Mouse (Mus musculus) liver, adult 2 months (tissue): ENCODE measurements around the gene Lpp. TPM values are rescaled to one million over a fixed set of nuclear protein-coding genes. Genes with fewer than 3 reads are reported as not detected.
A peak's percentile ranks its signal among the peaks of the same experiment; 100 is the strongest.

ENCODE experiments used
- DNase-seq: peaks from one replicate; pipeline ENCODE4 v3.0.0-alpha.2; 2011; ENCODE audit warnings: low read depth, low spot score; ENCODE audit errors: extremely low read depth
- H3K27ac ChIP-seq: fragments of 200-500 bp; replicated peaks from 2 replicates; pipeline ENCODE4 v1.5.1; 2012; ENCODE audit warnings: low read depth, mild to moderate bottlenecking, control low read depth, inconsistent platforms, low read length; ENCODE audit not compliant: insufficient read depth
- H3K27me3 ChIP-seq: fragments of 200-500 bp; 2 replicates; pipeline ENCODE4 v1.6.1; 2012; ENCODE audit warnings: mild to moderate bottlenecking, moderate library complexity, low read length, inconsistent platforms; ENCODE audit not compliant: control insufficient read depth, insufficient read depth
- H3K36me3 ChIP-seq: fragments of 200-500 bp; 2 replicates; pipeline ENCODE4 v1.6.1; 2012; ENCODE audit warnings: low read length, inconsistent platforms; ENCODE audit not compliant: control insufficient read depth, insufficient read depth
- H3K4me1 ChIP-seq: fragments of 200-500 bp; 2 replicates; pipeline ENCODE4 v1.6.1; 2011; ENCODE audit warnings: low read length; ENCODE audit not compliant: control insufficient read depth, insufficient read depth
- H3K4me3 ChIP-seq: fragments of 200-500 bp; 2 replicates; pipeline ENCODE4 v1.5.1; 2011; ENCODE audit warnings: low read depth, mild to moderate bottlenecking, control low read depth, low read length, moderate library complexity; ENCODE audit not compliant: insufficient read depth
- H3K79me2 ChIP-seq: fragments of 200-500 bp; 2 replicates; pipeline ENCODE4 v1.6.1; 2012; ENCODE audit warnings: inconsistent platforms, mild to moderate bottlenecking, low read length, moderate library complexity; ENCODE audit not compliant: control insufficient read depth, insufficient read depth
- H3K9ac ChIP-seq: fragments of 200-500 bp; 2 replicates; pipeline ENCODE4 v1.6.1; 2012; ENCODE audit warnings: low read depth, mild to moderate bottlenecking, control low read depth, inconsistent platforms, low read length
- CTCF ChIP-seq: fragments of 200-500 bp; IDR thresholded peaks from 2 replicates; pipeline ENCODE4 v1.5.1; 2011; ENCODE audit warnings: low read depth, low read length, control low read depth
- POLR2A ChIP-seq: fragments of 200-500 bp; IDR thresholded peaks from 2 replicates; pipeline ENCODE4 v1.6.1; 2011; ENCODE audit warnings: low read length, control low read depth; ENCODE audit not compliant: insufficient read depth; ENCODE audit errors: extremely low read depth
- WGBS: fragments of 180-500 bp; shearing (Covaris S2); methylation state at CpG from one replicate; pipeline ENCODE4 v1.1.7; 2018; 5-methylcytosine and 5-hydroxymethylcytosine counted together
- polyA plus RNA-seq: library from polyadenylated mRNA; depleted of rRNA; stranded (reverse); fragments of >200 nt; gene quantifications from 2 replicates; pipeline ENCODE4 v1.2.3, GENCODE M21; 2012
- total RNA-seq: library from RNA; depleted of rRNA; stranded (reverse); fragments of >200 nt; gene quantifications from 2 replicates; pipeline ENCODE4 v1.2.3, GENCODE M21; 2014

Lpp gene
- total and polyA plus RNA-seq, 2 experiments = 7.5 to 23.0 TPM

- H3K36me3 ChIP-seq = no peaks in the 10 kb centered on the region
- peaks cover 4% of the 10 kb centered on the region; the same call in 1 of the 2 replicates for H3K79me2 ChIP-seq
- no peak overlapping the region for H3K4me3 ChIP-seq
- no peak overlapping the region for H3K9ac ChIP-seq
- TF ChIP-seq CTCF (no peak), POLR2A (no peak)
- no peak overlapping the region for H3K27ac ChIP-seq
- 46% methylated on average over 2 of the region's 2 CpGs for WGBS
- DNase-seq = peak; percentile 51
- H3K4me1 ChIP-seq = no peaks in the 10 kb centered on the region
- H3K27me3 ChIP-seq = no peaks in the 10 kb centered on the region
Observed at GRCm38 (mm10) chr16:24531681-24532080, 138.4 kb downstream of the Lpp start.

- no peak for DNase-seq
- no peaks in the 10 kb centered on the region for H3K36me3 ChIP-seq
- no peak overlapping the region for H3K9ac ChIP-seq
- no peaks in the 10 kb centered on the region for H3K27me3 ChIP-seq
- WGBS = 90% methylated on average over 6 of the region's 6 CpGs
- no peak for TF ChIP-seq POLR2A
- no peak for TF ChIP-seq CTCF
- H3K4me1 ChIP-seq = no peaks in the 10 kb centered on the region
- peaks cover 3% of the 10 kb centered on the region; the same call in 1 of the 2 replicates for H3K79me2 ChIP-seq
- no peak overlapping the region for H3K27ac ChIP-seq
- no peak overlapping the region for H3K4me3 ChIP-seq
Observed at GRCm38 (mm10) chr16:24535221-24535620, 141.9 kb downstream of the Lpp start.

GRCm38 (mm10) chr16:24536261-24536660, 143.0 kb downstream of the Lpp start:
- Histone ChIP-seq H3K79me2 (peaks cover 3% of the 10 kb centered on the region; the same call in 1 of the 2 replicates), H3K27ac (no peak overlapping the region), H3K27me3 (no peaks in the 10 kb centered on the region), H3K9ac (no peak overlapping the region), H3K36me3 (no peaks in the 10 kb centered on the region), H3K4me1 (no peaks in the 10 kb centered on the region), H3K4me3 (no peak overlapping the region)
- no peak for TF ChIP-seq POLR2A
- TF ChIP-seq CTCF = no peak
- WGBS = 86% methylated on average over 7 of the region's 7 CpGs
- DNase-seq = no peak

GRCm38 (mm10) chr16:24539003-24539402, 145.7 kb downstream of the Lpp start:
- no peak overlapping the region for H3K27ac ChIP-seq
- H3K4me1 ChIP-seq = no peaks in the 10 kb centered on the region
- H3K27me3 ChIP-seq = no peaks in the 10 kb centered on the region
- TF ChIP-seq CTCF (no peak), POLR2A (no peak)
- no peak for DNase-seq
- H3K9ac ChIP-seq = no peak overlapping the region
- no peak overlapping the region for H3K4me3 ChIP-seq
- H3K79me2 ChIP-seq = peaks cover 3% of the 10 kb centered on the region; the same call in 1 of the 2 replicates
- WGBS = 86% methylated on average over 4 of the region's 4 CpGs
- H3K36me3 ChIP-seq = 0 out of 2 replicates have a peak, but pooled peaks cover 2% of the 10 kb centered on the region

- no peak overlapping the region for H3K27ac ChIP-seq
- 88% methylated on average over 7 of the region's 7 CpGs for WGBS
- H3K4me3 ChIP-seq = no peak overlapping the region
- H3K36me3 ChIP-seq = 0 out of 2 replicates have a peak, but pooled peaks cover 3% of the 10 kb centered on the region
- H3K9ac ChIP-seq = no peak overlapping the region
- no peaks in the 10 kb centered on the region for H3K4me1 ChIP-seq
- H3K27me3 ChIP-seq = no peaks in the 10 kb centered on the region
- DNase-seq = no peak
- TF ChIP-seq POLR2A = no peak
- TF ChIP-seq CTCF = no peak
- peaks cover 3% of the 10 kb centered on the region; the same call in 1 of the 2 replicates for H3K79me2 ChIP-seq
Observed at GRCm38 (mm10) chr16:24542864-24543263, 149.6 kb downstream of the Lpp start.

GRCm38 (mm10) chr16:24545366-24545765, 152.1 kb downstream of the Lpp start:
- H3K9ac ChIP-seq = no peak overlapping the region
- 0 out of 2 replicates have a peak, but pooled peaks cover 3% of the 10 kb centered on the region for H3K36me3 ChIP-seq
- DNase-seq = no peak
- H3K4me1 ChIP-seq = no peaks in the 10 kb centered on the region
- no peak overlapping the region for H3K4me3 ChIP-seq
- H3K27ac ChIP-seq = no peak overlapping the region
- no peaks in the 10 kb centered on the region; the same call in 1 of the 2 replicates for H3K79me2 ChIP-seq
- TF ChIP-seq POLR2A (no peak), CTCF (no peak)
- 98% methylated on average over 5 of the region's 5 CpGs for WGBS
- H3K27me3 ChIP-seq = no peaks in the 10 kb centered on the region
